Mouse (Mus musculus) MEL-GATA-1-ER (cell line): Measurements from ENCODE around the gene Psmc3.

Experiments used
- DNase-seq: peaks from one replicate; pipeline ENCODE4 v3.0.0-alpha.2; 2012; ENCODE audit warnings: low read depth; ENCODE audit errors: extremely low read depth

Psmc3 gene

GRCm38 (mm10) chr2:91053181-91053933 lies 452 bp upstream of the Psmc3 start:
- no peak for DNase-seq

- DNase-seq = no peak
Measured at GRCm38 (mm10) chr2:91058435-91058834, 4.6 kb downstream of the Psmc3 start.

GRCm38 (mm10) chr2:91059376-91059775 lies 5.6 kb downstream of the Psmc3 start:
- DNase-seq = no peak

- no peak for DNase-seq
Measured at GRCm38 (mm10) chr2:91060544-91061355, 6.9 kb downstream of the Psmc3 start.

GRCm38 (mm10) chr2:91061849-91062481 lies 8.2 kb downstream of the Psmc3 start:
- no peak for DNase-seq

GRCm38 (mm10) chr2:91062779-91063606 lies 9.2 kb downstream of the Psmc3 start:
- no peak for DNase-seq

- no peak for DNase-seq
Measured at GRCm38 (mm10) chr2:91064211-91064610, 10.4 kb downstream of the Psmc3 start.

- DNase-seq = no peak
Measured at GRCm38 (mm10) chr2:91065544-91065943, 11.7 kb downstream of the Psmc3 start.

GRCm38 (mm10) chr2:91066455-91066854 lies 12.6 kb downstream of the Psmc3 start:
- no peak for DNase-seq

GRCm38 (mm10) chr2:91068162-91068871 lies 14.5 kb downstream of the Psmc3 start:
- no peak for DNase-seq

GRCm38 (mm10) chr2:91068872-91069165 lies 15.0 kb downstream of the Psmc3 start:
- DNase-seq = no peak

GRCm38 (mm10) chr2:91069306-91070000 lies 15.6 kb downstream of the Psmc3 start:
- DNase-seq = no peak

GRCm38 (mm10) chr2:91070076-91070800 lies 16.4 kb downstream of the Psmc3 start, which contains the start of gene Slc39a13:
Gene Slc39a13 (minus strand): TSS chr2:91070417.
- DNase-seq = peak; percentile 90

- no peak for DNase-seq
Measured at GRCm38 (mm10) chr2:91071059-91071458, 17.2 kb downstream of the Psmc3 start.

GRCm38 (mm10) chr2:91072092-91072491 lies 18.3 kb downstream of the Psmc3 start:
- DNase-seq = no peak

- no peak for DNase-seq
Measured at GRCm38 (mm10) chr2:91077957-91078313, 24.1 kb downstream of the Psmc3 start.

GRCm38 (mm10) chr2:91078314-91079025 lies 24.7 kb downstream of the Psmc3 start:
- no peak for DNase-seq

- DNase-seq = no peak
Measured at GRCm38 (mm10) chr2:91079026-91079384, 25.2 kb downstream of the Psmc3 start.
